8 mouse cellular contexts compared by ENCODE assay signal in the genomic region with DNA sequence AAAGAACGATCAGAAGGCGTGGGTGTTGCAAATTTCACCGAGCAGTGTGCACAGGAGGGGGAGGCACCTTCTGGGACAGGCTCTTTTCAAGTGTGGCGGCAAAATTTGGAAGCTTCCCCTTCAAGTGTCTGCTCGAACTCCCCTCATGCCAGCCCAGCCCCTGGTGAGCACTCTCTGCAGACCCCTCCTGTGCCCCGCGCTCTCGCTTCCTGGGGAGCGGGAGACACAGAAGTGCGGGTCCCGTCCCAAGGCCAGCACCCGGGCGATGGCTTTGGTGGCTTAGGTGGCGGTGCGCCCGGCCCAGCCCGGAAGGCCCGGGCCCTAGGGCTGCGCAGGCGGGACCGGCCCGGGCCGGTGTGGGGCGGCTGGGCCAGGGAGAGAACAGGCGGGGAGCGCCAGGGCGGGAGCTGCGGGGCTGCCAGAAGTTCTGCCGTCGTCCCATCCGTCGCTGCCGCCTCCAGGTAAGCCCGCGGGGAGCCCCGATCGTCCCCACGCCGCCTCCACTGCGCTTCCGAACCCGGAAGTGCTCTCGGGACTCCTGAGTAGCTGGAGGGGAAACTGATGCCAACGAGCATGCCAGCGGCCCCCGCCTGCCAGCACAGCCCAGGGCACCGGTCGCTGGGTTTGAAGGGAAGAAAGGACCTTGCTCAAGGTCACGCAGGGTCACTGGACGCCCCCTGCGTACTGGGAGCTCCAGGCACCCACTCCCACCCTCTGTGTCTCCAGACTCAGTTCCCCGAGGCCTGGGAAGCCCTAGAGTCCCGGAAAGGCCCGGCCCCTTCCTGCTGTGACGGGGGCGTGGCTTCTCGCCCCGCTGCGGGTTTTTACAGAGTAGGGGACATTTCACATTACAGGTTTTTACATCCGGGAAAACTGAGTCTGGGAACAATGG. TPM values are rescaled to one million over a fixed set of nuclear protein-coding genes. Genes with fewer than 3 reads are reported as not detected.
DNase-seq lines count a peak whose midpoint lies in the region; ATAC-seq and TF ChIP-seq lines count a peak whose summit lies in the region.

A gene (plus strand): TSS at position 62 of the 892 bp plus-strand sequence.

- H3K27ac ChIP-seq in gastrocnemius, adult 2 months = peak within 1 kb of the TSS; percentile 97
- H3K27ac ChIP-seq in hindbrain, embryonic 14.5 days = no peak within 1 kb of the TSS

- H3K9me3 ChIP-seq in hindbrain, embryonic 14.5 days (ENCODE audit: control insufficient read depth, low read length) = no peaks in the 10 kb centered on the region

- H3K4me2 ChIP-seq in hindbrain, embryonic 14.5 days (replicated peaks) = peak within 1 kb of the TSS; percentile 79

- H3K27me3 ChIP-seq in hindbrain, embryonic 14.5 days (ENCODE audit: control insufficient read depth, insufficient read depth, low read length) = peaks cover 3% of the 10 kb centered on the region; the same call in 1 of the 2 replicates

- peak; percentile 88 for DNase-seq in T-cell, adult 2 months (ENCODE audit: low spot score)
- DNase-seq in cerebellum, postnatal 25 days = peak; percentile 29 to 33
- DNase-seq in gastrocnemius, adult 2 months = peak; percentile 81
- DNase-seq in hindbrain, embryonic 14.5 days (ENCODE audit: low spot score) = no peak
- DNase-seq in left cerebral cortex, adult 18-20 months (ENCODE audit: low spot score in 2 of 2) = peak; percentile 36 to 39
- peak; percentile 80 to 81 for DNase-seq in lung, postnatal 4 days
- peak; percentile 59 for DNase-seq in retina, embryonic 14.5 days (ENCODE audit: low spot score)
- DNase-seq in urinary bladder, postnatal 14 days (ENCODE audit: low spot score) = peak; percentile 80

- no peak for TF ChIP-seq CTCF in gastrocnemius, adult 2 months (IDR thresholded peaks at IDR 0.05)

- peak within 1 kb of the TSS; percentile 72 for H3K4me3 ChIP-seq in gastrocnemius, adult 2 months
- H3K4me3 ChIP-seq in hindbrain, embryonic 14.5 days (replicated peaks; ENCODE audit: low read length) = peak within 1 kb of the TSS; percentile 35

- WGBS in hindbrain, embryonic 14.5 days = under 1% methylated on average over 56 of the region's 60 CpGs

- ATAC-seq in hindbrain, embryonic 14.5 days (ENCODE audit: low FRiP score) = 0 out of 2 replicates have a peak, but pooled peaks have one; percentile 40

- intact Hi-C loops in gastrocnemius, adult 2 months (cut with DNase I) = loop anchor here (5.0 kb wide), 1 partner anchor 61 kb away; a partner anchor contains a TSS

- H3K36me3 ChIP-seq in hindbrain, embryonic 14.5 days (replicated peaks; ENCODE audit: control insufficient read depth, insufficient read depth) = no peaks in the 10 kb centered on the region

- peaks cover 9% of the 10 kb centered on the region; the same call in 1 of the 2 replicates for H3K4me1 ChIP-seq in hindbrain, embryonic 14.5 days (replicated peaks; ENCODE audit: control insufficient read depth, insufficient read depth, low read length)

- peak within 1 kb of the TSS; percentile 56 for H3K9ac ChIP-seq in hindbrain, embryonic 14.5 days

RNA-seq across cellular contexts. Expression of the gene that starts here (rescaled TPM):
- total RNA-seq in gastrocnemius, adult 2 months (2021) = 1 to 10 TPM; 7.5 to 7.6 TPM
- 0.63 and 1.3 TPM in 2 replicates for polyA plus RNA-seq in hindbrain, embryonic 14.5 days (2014; fragmentation: Nextera tagmentation; extraction: Ambion mirVana)
- 1 to 10 TPM; 2.1 to 2.3 TPM for total RNA-seq in left cerebral cortex, adult 18-20 months (2021)
